Mouse (Mus musculus): ENCODE data around the gene Kctd19.

The Kctd19 gene

GRCm38 (mm10) chr8:105413391-105413790, at the start of gene Kctd19, which contains the start of gene Lrrc36:
TSS of gene Kctd19 (minus strand) at chr8:105413502.
TSS of gene Lrrc36 (plus strand) at chr8:105413571.
- DNase-seq: peak; percentile 71

- DNase-seq: no peak
Observed at GRCm38 (mm10) chr8:105461085-105461803, 47.9 kb upstream of the Kctd19 start.

- no peak for DNase-seq
Observed at GRCm38 (mm10) chr8:105455218-105455617, 41.9 kb upstream of the Kctd19 start.

GRCm38 (mm10) chr8:105454088-105454487, 40.8 kb upstream of the Kctd19 start:
- DNase-seq: no peak

- no peak for DNase-seq
Observed at GRCm38 (mm10) chr8:105453296-105453695, 40.0 kb upstream of the Kctd19 start.

- DNase-seq: no peak
Observed at GRCm38 (mm10) chr8:105451903-105452603, 38.8 kb upstream of the Kctd19 start.

- no peak for DNase-seq
Observed at GRCm38 (mm10) chr8:105450977-105451376, 37.7 kb upstream of the Kctd19 start.

- no peak for DNase-seq
Observed at GRCm38 (mm10) chr8:105448596-105448995, 35.3 kb upstream of the Kctd19 start.

GRCm38 (mm10) chr8:105448188-105448587, 34.9 kb upstream of the Kctd19 start:
- DNase-seq: no peak

GRCm38 (mm10) chr8:105446127-105446552, 32.8 kb upstream of the Kctd19 start:
- DNase-seq: peak; percentile 57

- DNase-seq: no peak
Observed at GRCm38 (mm10) chr8:105445296-105446126, 32.2 kb upstream of the Kctd19 start.

GRCm38 (mm10) chr8:105442661-105443060, 29.4 kb upstream of the Kctd19 start:
- no peak for DNase-seq

GRCm38 (mm10) chr8:105441433-105441832, 28.1 kb upstream of the Kctd19 start:
- DNase-seq: peak; percentile 76

- peak; percentile 71 for DNase-seq
Observed at GRCm38 (mm10) chr8:105438865-105439264, 25.6 kb upstream of the Kctd19 start.

GRCm38 (mm10) chr8:105437078-105437748, 23.9 kb upstream of the Kctd19 start:
- DNase-seq: no peak

GRCm38 (mm10) chr8:105436218-105436617, 22.9 kb upstream of the Kctd19 start:
- no peak for DNase-seq

- no peak for DNase-seq
Observed at GRCm38 (mm10) chr8:105434136-105434535, 20.8 kb upstream of the Kctd19 start.

- DNase-seq: no peak
Observed at GRCm38 (mm10) chr8:105433511-105433910, 20.2 kb upstream of the Kctd19 start.

GRCm38 (mm10) chr8:105433021-105433420, 19.7 kb upstream of the Kctd19 start:
- DNase-seq: no peak

- no peak for DNase-seq
Observed at GRCm38 (mm10) chr8:105431743-105432515, 18.6 kb upstream of the Kctd19 start.

GRCm38 (mm10) chr8:105426878-105427277, 13.6 kb upstream of the Kctd19 start:
- DNase-seq: no peak

GRCm38 (mm10) chr8:105422006-105422405, 8.7 kb upstream of the Kctd19 start:
- DNase-seq: no peak

Measured in kidney, postnatal 10 days (tissue).